Mouse (Mus musculus) spleen, postnatal 36 days (tissue): ENCODE results near the gene Vps8.
"Not testable (repeated sequence)": the region's sequence is repeated elsewhere in the genome, so short reads cannot be mapped to it uniquely, and the experiment has no call there.

Experiments used
- DNase-seq, 2 experiments: peaks; one replicate each; pipeline ENCODE4 v3.0.0; 2022; ENCODE audit warnings: low spot score in 2 of 2, mixed read lengths in 1 of 2

The Vps8 gene

DNA sequence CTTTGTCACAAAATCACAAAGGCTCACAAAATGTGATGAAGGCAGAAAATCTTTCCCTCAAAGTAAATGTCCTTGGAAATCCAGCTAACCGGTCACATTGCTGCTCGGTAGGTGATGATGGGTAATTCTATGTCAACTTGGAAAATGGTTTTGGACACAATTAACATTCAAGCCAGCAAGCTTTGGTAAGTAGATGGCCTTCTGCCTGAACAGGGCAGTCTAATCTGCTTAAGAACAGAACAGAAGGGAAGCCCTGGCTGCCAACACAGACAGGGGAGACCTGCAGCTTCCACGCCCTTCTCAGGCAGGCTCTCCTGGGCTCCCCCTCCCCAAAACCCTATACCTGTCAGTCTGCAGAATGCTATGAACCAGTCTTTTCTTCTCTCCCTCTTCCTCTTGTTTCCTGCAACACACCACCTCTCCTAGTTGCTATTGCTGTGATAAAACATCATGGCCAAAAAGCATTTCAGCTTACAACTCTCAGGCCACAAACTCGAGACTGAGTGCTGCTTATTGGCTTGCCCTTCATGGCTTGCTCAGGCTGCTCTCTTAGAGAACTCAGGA is 242.6 kb downstream of the Vps8 start:
- no peak for DNase-seq

DNA sequence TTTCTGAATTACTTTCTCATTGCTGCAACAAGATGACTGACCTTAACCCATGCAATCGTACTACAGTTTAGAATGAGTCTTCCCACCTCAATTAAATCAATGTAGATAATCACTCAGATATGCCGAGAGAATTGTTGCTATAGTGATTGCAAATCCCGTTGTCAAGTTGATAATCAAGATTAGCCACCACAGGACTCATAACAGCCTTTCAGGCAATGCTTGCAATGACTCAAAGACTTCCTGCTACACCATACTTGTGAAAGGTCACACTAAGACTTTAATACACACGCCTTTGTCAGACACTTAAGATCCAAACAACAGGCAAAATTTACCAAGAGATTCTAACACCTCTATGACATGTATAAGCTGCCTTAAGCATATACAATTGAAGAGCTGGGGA is 249.0 kb downstream of the Vps8 start:
- DNase-seq = no peak

DNA sequence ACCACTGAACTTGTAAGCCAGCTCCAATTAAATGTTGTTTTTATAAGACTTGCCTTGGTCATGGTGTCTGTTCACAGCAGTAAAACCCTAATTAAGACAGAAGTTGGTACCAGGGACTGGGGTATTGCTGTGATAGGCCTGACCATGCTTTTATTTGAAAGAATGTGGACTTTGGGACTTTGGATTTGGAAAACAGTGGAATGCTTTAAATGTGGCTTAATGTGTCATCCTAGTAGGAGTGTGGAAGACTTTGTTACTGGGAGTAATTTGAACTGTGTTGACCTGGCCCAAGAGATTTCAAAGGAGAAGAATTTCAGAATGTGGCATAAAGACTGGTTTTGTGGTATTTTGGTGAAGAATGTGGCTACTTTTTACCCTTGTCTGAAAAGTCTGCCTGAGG is 250.1 kb downstream of the Vps8 start:
- DNase-seq = not testable (repeated sequence)

DNA sequence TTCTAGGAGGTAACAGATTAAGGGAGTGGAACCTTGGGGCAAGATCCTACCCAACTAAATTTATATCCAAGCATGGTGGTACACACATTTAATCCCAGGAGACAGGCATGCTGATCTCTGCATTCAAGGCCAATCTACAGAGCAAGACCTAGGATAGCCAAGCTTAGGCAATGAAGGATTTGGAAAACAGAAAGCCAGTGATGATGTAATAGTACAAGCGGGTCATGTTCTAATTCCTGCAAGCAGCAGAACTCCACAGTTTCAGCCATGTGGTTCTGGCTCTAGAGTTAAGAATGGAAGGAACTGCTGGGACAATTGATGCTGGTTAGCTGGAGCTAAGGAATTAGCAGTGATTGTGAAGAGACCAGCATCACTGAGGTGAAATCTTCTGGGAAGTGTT is 250.7 kb downstream of the Vps8 start:
- not testable (repeated sequence) for DNase-seq

DNA sequence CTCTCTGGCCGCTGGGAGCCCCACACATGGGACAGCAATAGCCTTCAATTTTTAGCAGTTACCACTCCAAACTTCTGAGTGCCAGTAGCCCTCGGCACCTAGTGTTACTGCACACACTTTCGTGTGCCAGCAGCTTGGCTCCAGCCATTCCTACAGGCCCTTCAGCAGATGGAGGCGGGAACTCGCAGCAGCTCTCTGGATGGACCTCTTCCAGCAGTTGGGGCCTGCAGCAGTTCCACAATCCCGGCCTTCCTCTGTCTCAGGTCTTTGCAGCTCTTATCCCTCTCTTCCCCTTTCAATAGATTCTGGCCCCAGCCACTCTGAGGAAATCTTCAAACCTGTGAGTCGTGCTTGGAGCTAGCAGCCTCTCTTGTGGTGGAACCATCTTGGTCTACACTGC is 253.9 kb downstream of the Vps8 start:
- DNase-seq = no peak

DNA sequence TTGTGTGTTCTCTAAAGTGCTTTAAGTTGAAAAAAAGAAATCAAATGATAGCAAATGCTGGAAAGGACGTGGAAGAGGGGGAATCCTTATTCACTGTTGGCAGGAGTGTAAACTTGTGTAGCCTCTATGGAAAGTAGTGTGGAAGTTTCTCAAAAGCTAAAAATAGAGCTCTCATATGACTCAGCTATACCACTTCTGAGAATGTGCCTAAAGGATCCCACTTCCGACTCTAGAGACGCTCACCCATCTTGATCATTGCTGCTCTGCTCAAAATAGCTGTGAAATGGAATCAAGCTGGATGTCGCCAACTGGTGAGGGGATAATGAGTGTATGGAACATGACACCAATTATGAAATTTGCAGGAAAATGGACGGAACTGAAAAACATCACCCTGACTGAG is 264.5 kb downstream of the Vps8 start:
- DNase-seq = no peak

DNA sequence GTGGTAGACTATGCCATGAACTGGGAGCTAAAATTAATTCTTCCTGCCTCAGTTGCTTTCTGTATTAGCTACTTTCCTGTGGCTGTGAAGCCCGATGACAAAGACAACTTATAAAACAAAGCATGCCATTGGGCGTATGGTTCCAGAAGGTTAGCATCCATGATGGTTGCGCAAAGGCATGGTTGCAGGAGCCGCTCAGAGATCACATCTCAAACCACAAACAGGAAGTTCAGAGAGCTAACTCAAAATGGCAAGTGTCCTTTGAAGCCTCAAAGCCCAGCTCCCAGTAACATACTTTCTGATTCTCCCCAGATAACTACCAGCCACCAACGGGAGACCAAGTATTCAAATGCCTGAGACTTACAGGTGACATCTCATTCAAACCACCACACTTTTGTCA is 266.2 kb downstream of the Vps8 start:
- peak in 1 of 2 experiments; percentile 13 for DNase-seq

DNA sequence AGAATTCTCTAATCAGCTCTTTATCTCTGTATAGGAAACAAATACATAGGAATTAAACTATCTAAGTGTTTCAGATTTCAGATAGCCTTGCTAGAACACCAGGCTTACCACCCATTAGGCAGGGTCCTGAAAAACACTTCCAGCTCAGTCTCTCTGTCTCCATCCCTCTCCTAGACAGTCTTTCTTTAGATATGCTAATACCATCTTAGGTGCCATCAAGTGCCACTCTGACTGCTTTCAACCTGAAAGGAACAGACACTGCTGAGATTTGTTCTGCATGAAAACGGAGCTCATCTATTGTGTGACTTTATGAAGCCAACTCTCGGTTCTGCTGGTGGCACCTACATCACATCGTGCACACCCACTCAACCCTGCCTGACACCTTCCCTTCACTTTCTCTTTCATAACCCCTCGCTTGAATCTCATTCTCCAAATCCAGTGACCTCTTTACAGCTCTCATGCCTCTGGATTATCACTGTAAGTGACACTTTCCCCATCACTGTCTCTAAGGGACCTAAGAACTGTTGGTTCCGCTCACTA is 267.4 kb downstream of the Vps8 start:
- no peak for DNase-seq

DNA sequence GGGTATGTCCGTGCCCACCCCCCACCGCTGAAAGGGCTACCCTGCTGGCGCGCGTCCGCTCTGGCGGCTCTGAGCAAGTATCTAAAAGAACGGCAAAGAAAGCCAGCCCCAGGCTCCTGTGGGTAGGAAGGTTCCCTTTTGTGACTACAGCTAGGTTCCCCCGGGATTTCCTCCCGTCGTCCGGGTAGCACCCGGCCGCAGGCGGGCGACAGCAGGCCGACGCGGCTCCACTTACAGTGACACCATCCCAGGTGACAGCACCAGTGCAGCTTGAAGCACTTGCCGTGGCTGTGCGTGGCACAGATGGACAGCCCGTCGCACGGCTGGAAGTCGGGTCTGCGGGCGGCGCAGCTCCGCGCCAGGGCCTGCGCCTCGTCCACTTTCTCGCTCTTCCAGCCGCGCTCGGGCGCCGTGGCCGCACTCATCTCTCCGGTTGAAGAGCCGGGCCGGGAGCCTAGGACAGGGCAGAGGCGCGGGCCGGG is 271.1 kb downstream of the Vps8 start:
- DNase-seq = peak; percentile 33 to 36
